Mouse (Mus musculus) lung, adult 2 months (tissue): Measurements from ENCODE around the gene Trim71.

Experiments
- CTCF ChIP-seq: fragments of 200-500 bp; IDR thresholded peaks from 2 replicates; pipeline ENCODE4 v1.5.1; 2011; ENCODE audit warnings: mild to moderate bottlenecking, low read length, control low read depth; ENCODE audit not compliant: insufficient read depth
- POLR2A ChIP-seq: fragments of 200-500 bp; IDR thresholded peaks from 2 replicates; pipeline ENCODE4 v1.6.1; 2011; ENCODE audit warnings: low read depth, mild to moderate bottlenecking, control low read depth, low read length, borderline replicate concordance; ENCODE audit errors: extremely low read depth

GRCm38 (mm10) chr9:114506564-114506963, 57.6 kb downstream of the Trim71 start:
- TF ChIP-seq CTCF (no peak), POLR2A (no peak)
